Mouse (Mus musculus) liver (tissue): Measurements from ENCODE around the gene Ptprt.
"Not testable (repeated sequence)": the region's sequence is repeated elsewhere in the genome, so short reads cannot be mapped to it uniquely, and the experiment has no call there.

ENCODE experiments used
- DNase-seq: peaks from one replicate; pipeline ENCODE4 v3.0.0-alpha.2; 2020; ENCODE audit warnings: mixed read lengths

The Ptprt gene

DNA sequence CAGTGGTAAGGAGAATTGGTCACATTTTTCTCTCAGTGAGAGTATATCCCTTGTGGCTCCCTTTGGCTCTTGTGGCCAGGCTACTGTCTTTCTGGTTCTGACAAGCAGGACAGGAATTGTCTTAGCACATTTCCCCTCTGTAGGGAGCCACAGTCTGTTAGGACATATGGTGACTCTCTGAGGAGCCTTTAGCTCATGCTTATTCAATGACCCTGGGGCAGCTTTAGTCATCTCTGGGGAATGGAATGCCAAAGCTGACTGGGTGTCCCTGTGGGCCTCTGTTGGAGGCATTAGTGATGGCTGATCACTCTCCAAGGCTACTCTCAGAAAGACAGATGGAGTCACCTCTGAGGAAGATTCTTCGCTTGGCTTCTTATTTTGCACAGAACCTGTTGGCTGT, 1147.7 kb downstream of the Ptprt start:
- no peak for DNase-seq

GRCm38 (mm10) chr2:161511880-161512570, 1148.9 kb downstream of the Ptprt start:
- DNase-seq, result not testable (repeated sequence)

- no peak for DNase-seq
Measured at GRCm38 (mm10) chr2:161511101-161511759, 1149.7 kb downstream of the Ptprt start.

GRCm38 (mm10) chr2:161499097-161499899, 1161.6 kb downstream of the Ptprt start:
- no peak for DNase-seq

DNA sequence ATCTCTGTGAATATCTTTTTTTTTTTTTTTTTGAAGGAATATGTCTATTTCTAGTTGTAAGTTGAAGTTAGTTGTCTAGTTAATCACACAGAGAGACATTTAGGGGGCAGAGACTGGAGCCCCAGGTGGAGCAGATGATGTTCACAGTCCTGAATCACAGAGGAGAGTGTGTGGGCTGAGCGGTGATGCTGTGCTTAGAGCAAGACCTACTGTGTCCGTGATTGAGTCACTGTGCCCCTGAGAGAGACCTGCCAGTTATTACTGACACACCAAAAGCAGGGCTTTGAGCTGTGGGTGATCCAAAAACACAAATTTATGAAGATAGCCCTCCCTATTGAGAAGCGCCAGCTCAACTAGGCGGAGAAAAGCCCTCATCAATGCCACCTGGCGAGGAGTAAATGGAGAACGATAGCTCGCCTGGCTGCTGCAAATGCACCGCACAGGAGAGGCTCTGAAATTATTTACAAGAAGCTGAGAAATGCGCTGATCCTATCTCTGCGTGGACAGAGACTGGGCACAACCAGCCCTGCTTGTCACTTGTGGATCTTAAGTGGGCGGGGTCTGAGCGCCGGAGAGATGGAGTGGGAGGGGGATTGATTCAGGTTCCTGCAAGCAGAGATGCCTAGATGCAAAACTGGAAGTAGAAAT, 1162.4 kb downstream of the Ptprt start:
- DNase-seq, result no peak

DNA sequence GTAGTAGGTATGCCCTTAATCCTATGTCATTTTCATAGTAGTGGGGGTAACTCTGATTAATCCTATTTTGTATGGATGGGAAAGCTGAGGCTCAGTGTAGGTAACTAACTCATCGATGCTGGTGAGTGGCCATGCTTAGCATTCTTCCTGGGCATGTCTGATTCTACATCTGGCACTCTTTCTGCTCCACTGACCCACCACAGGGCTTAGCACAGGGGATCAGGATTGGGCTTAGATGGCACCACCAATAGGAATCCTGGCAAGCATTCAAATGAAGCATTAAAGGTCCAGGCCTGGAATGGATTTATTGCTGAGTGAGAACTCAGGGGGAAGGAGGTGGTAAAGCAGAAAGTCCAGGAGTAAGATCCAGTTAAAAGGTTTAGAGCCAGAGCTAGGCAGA, 1179.2 kb downstream of the Ptprt start:
- no peak for DNase-seq

- no peak for DNase-seq
Measured at GRCm38 (mm10) chr2:161480445-161480844, 1180.5 kb downstream of the Ptprt start.
